Mouse (Mus musculus): Measurements from ENCODE around the gene Perm1.

Gene Perm1

DNA sequence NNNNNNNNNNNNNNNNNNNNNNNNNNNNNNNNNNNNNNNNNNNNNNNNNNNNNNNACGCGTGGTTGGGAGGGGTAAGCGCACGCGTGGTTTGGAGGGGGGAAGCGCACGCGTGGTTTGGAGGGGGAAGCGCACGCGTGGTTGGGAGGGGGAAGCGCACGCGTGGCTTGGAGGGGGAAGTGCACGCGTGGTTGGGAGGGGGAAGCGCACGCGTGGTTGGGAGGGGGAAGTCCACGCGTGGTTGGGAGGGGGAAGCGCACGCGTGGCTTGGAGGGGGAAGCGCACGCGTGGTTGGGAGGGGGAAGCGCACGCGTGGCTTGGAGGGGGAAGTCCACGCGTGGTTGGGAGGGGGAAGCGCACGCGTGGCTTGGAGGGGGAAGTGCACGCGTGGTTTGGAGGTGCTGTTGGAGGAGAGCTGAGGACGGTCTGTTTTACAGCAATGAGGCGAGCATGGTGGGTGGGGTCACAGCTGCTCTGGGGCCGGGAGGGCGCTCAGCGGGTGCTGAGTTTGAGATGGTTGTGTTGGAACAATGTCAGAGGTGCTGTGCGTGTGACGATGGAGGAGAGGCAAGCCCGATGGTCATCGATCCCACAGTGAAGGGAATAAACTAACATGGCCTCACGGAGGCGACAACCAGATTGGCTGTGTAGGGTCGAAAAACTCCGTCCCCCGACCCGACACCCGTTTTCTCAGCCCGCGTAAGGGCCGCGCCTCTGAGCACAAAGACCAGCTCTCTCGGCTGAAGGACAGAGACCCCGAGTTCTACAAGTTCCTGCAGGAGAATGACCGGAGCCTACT lies 21.2 kb downstream of the Perm1 start:
- DNase-seq (ENCODE audit: low spot score in 2 of 2) = no peak

DNA sequence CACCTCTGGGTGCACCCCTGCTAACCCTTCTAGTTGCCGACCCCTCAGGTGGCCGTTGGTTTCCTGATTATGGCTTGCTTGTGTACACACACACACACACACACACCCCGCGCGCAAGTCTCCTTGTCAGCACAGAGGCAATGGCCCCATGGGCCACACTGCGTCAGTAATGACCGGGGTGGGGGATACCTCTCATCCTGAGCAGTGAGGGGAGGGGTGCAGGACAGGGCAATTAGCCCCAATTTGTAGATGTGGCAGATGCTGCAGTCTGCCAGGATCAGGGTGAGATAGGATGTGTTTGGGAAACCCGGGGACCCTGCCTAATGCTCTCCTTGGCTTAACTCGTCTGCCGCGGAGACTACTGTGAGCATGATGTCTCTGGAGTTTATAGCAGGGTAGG lies 33.9 kb downstream of the Perm1 start:
- no peak for DNase-seq (ENCODE audit: low spot score in 2 of 2)

DNA sequence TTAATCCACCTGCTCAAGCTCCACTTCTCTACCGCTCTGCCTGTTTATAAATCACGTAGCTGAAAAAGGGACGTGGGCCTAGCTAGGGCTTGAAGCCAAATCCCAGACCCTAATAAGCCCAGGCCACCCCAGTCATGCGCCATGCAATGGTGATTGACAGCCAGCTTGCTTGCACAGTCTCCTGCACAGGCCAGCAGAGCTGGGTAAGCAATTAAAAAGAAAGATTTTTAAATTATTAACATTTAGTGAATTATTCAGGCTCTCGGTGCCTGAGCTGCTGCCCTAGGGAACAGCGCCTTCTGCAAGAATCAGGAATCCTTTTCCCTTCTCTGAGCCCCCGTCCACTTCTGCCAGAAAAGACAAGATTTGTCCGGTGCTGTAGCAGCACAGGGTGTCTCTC lies 35.4 kb downstream of the Perm1 start:
- no peak for DNase-seq (ENCODE audit: low spot score in 2 of 2)

DNA sequence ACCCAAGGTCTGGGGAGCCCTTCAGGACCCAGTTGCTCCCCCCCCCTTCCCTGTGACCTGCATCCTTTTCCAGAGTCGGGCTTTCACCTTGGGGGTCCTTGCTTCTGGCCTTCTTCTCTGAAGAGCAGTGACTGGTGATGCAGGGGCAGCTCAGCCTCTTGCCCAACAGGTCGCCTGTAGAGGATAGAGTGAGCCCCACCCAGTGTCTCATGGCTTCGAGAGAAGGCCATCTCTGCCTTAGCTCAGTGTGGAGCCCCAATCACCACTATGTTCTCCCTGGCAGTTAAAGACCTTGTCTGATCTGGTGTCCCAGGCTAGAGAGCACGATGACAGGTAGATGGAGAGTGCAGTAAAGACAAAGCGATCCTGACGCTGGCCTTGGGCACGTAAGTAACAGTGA lies 36.5 kb downstream of the Perm1 start:
- no peak for DNase-seq (ENCODE audit: low spot score in 2 of 2)

DNA sequence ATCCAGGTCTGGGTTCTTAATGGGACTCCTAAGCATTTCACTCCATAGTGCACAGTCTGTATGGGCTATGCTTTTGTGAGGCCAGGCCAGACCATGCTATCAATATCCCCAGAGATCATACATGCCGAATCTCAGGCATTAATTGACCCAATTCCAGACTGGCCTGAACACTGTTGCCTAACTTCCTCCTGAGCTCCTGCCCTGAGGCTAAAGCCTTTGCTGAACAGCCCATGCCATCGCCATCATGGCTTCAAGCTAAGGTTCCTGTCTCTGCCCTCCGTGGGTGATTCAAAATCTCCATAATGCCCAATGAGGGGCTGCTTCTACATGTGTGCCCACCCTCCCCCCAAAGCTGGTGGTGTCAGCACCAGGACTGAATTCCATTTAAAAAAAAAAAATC lies 37.0 kb downstream of the Perm1 start:
- DNase-seq (ENCODE audit: low spot score in 2 of 2) = no peak

DNA sequence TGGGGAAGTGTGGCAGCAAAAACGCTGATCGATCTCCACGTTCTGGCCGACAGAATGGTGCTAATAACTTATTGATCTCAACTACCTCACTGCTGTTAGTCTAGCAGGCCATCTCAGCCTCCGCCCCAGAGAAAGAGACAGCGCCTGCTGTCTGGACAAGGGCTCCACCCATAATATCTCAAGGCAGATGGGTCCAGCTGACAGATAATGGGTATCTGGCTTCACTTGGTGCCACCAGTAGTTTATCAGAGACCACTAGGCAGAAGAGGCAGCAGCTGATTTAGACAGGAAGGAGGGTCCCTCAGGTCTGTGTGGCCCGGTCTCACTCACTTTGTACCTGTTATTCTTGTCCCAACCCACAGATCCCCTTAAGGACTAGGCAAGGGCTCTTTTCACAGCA lies 37.4 kb downstream of the Perm1 start:
- no peak for DNase-seq (ENCODE audit: low spot score in 2 of 2)

DNA sequence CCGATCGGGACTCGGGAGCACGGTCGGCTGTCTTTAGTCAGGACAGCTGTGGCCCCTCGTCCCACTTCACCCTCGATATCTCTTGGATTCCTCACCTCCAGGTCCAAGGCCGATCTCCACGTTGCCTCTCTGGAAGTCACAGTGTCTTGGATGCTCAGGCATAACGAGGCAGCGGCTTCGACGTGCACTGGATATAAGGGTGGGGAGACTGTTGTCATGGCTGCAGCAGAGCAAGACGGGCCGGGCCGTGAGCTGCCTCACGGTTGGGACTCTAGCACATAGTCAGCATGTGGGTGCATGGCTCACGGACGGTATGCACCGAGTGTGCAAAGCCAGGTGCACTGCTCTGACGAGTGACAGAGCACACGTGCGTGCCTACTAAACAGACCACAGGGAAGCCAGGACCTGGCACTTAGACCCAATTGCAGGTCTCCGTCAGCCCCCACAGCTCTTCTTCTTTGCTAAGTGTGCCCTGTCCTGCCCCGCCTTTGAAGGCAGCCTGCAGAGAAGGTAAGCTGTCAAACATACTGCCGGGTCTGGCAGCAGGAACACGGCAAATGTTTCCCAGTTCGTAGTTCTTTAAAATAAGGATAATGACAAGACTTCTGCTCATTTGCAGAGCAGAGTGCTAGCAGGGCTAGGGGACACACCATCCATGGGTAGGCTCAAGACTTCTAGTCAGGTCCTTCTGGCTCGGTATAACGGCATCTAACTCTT lies 38.9 kb downstream of the Perm1 start:
- DNase-seq (ENCODE audit: low spot score in 2 of 2) = no peak

DNA sequence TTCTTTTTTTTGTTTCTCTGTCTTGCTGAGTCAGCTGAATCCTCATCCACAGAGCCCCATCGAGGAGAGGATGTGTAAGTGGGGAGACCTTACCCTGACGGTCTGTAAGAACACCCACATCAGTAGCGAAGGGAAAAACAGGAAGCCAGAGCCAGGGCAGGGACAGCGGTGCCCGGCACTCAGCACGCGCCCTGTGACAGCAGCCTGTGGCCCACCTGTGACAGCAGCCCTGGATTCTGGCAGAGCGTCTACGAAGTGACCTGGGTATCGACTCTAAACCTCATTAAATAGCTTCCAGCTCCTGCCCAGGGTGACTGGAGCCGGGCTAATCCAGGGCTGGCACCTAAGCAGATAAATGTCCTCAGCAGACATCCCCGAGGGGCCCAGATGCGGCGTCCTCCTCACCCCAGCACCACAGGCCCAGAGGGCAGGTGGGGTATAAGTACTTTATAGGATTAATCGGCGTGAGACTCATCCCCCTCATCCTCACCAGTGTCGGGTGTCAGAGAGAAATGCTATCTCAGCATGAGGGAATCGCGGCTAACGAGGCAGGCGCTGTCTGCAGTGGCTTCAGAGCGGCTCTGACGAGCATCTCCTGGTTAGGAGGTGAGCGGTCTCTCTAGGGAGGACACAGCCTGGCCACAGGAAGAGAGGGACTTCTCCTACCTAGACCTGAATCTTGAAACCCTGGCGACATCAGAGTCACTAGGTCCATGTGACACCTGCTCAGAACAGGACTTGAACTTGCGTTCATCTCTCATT lies 39.6 kb downstream of the Perm1 start, which contains the start of gene Samd11:
Gene Samd11, minus strand, starts transcription at position 580 of the 762 bp plus-strand sequence.
- no peak for DNase-seq (ENCODE audit: low spot score in 2 of 2)

Data from urinary bladder, postnatal 36 days (tissue).